In genomic region chr9:31348915-31349314, GRCm38 (mm10) we compare ENCODE assay signal across 7 mouse cellular contexts. TPM values are rescaled to one million over a fixed set of nuclear protein-coding genes. Genes with fewer than 3 reads are reported as not detected.
A peak's percentile ranks its signal among the peaks of the same experiment; 100 is the strongest.
DNase-seq lines count a peak whose midpoint lies in the region; ATAC-seq and TF ChIP-seq lines count a peak whose summit lies in the region.

No protein-coding gene starts in this region.

- peak; percentile 60 for ATAC-seq in inflammation-experienced regulatory T-cells, adult 6 months
- peak; percentile 82 for ATAC-seq in midbrain, embryonic 12.5 days (ENCODE audit: low FRiP score, low read depth)

- intact Hi-C loops in left cerebral cortex, adult 2 months (cut with DNase I): loop anchor here (1.0 to 5.0 kb wide), 2 partner anchors 67 to 198 kb away; partner anchors contain the start of gene Prdm10

- H3K4me2 ChIP-seq in midbrain, embryonic 12.5 days (replicated peaks): no peak overlapping the region

- H3K9me3 ChIP-seq in midbrain, embryonic 12.5 days: no peaks in the 10 kb centered on the region

- no peak overlapping the region for H3K27ac ChIP-seq in left cerebral cortex, adult 2 months
- H3K27ac ChIP-seq in midbrain, embryonic 12.5 days (replicated peaks): no peak overlapping the region

- no peak overlapping the region for H3K4me3 ChIP-seq in left cerebral cortex, adult 2 months
- H3K4me3 ChIP-seq in midbrain, embryonic 12.5 days: no peak overlapping the region

- WGBS in midbrain, embryonic 12.5 days: 64% methylated on average over 11 of the region's 11 CpGs

- peak; percentile 44 for DNase-seq in T-cell, adult 2 months (ENCODE audit: low spot score)
- peak; percentile 88 for DNase-seq in cerebellum, adult 9-11 months
- peak; percentile 68 to 77 for DNase-seq in frontal cortex, postnatal 36 days (ENCODE audit: low spot score in 2 of 2)
- peak; percentile 66 to 69 for DNase-seq in left cerebral cortex, adult 2 months (ENCODE audit: extremely low spot score in 1 of 2, low spot score in 2 of 2)
- DNase-seq in right cerebral cortex, postnatal 4 days: peak; percentile 77

- H3K36me3 ChIP-seq in midbrain, embryonic 12.5 days: peaks cover 28% of the 10 kb centered on the region

- peak; percentile 93 for TF ChIP-seq CTCF in left cerebral cortex, adult 2 months (IDR thresholded peaks at IDR 0.05)

- H3K27me3 ChIP-seq in midbrain, embryonic 12.5 days: no peaks in the 10 kb centered on the region

- H3K4me1 ChIP-seq in midbrain, embryonic 12.5 days: peaks cover 5% of the 10 kb centered on the region

- H3K9ac ChIP-seq in midbrain, embryonic 12.5 days (replicated peaks): no peak overlapping the region

RNA-seq across cellular contexts. Expression of gene Nfrkb, which starts 37.1 kb away (rescaled TPM):
- polyA plus RNA-seq in inflammation-experienced regulatory T-cells, adult 6 months (2017; shearing (Covaris generic)): 10 to 100 TPM; 23.7 to 39.8 (median 36.9) TPM
- 10 to 100 TPM; 31.4 to 33.6 TPM for total RNA-seq in left cerebral cortex, adult 2 months (2021)
- polyA plus RNA-seq in midbrain, embryonic 12.5 days (2016; fragmentation: Nextera tagmentation; extraction: Ambion mirVana): 29.7 and 30.6 TPM in 2 replicates
